Mouse (Mus musculus) Patski (cell line): Measurements from ENCODE around the gene Tgfb3. TPM values are rescaled to one million over a fixed set of nuclear protein-coding genes. Genes with fewer than 3 reads are reported as not detected.

ENCODE experiments used
- ATAC-seq: fragments of 100-300 bp; one replicate; pipeline ENCODE4 v1.8.0; 2021
- CTCF ChIA-PET: fragments of 350-600 bp; sonication (Branson Sonifier 250); formaldehyde crosslinking; loops from one replicate; lab custom pipeline; 2022; ENCODE audit warnings: inconsistent platforms; lab: Charles Lee
- POLR2A ChIA-PET: fragments of 350-600 bp; sonication (Branson Sonifier 250); formaldehyde crosslinking; loops from one replicate; lab custom pipeline; 2022; ENCODE audit warnings: antibody characterized with exemption, inconsistent platforms; lab: Charles Lee
- DNase-seq: peaks from one replicate; pipeline ENCODE4 v3.0.0-alpha.2; 2011; ENCODE audit warnings: low read depth, low spot score
- H3K27me3 ChIP-seq: fragments of 371-371 bp; one replicate; pipeline ENCODE4 v1.5.1; 2021
- CTCF ChIP-seq: fragments of 100-300 bp; IDR thresholded peaks from one replicate; pipeline ENCODE4 v1.5.1; 2021
- in situ Hi-C: fragments of 300-500 bp; cut with MboI; formaldehyde crosslinking; loops from 3 replicates; pipeline ENCODE4 v1.11.1; 2018; ENCODE audit warnings: low pct_unique_long_range_greater_than_20kb, mixed read lengths
- polyA plus RNA-seq: library from polyadenylated mRNA; unstranded; gene quantifications from one replicate; pipeline ENCODE4 v1.2.3, GENCODE M21; 2021

Gene Tgfb3
- polyA plus RNA-seq, result 25.6 TPM

DNA sequence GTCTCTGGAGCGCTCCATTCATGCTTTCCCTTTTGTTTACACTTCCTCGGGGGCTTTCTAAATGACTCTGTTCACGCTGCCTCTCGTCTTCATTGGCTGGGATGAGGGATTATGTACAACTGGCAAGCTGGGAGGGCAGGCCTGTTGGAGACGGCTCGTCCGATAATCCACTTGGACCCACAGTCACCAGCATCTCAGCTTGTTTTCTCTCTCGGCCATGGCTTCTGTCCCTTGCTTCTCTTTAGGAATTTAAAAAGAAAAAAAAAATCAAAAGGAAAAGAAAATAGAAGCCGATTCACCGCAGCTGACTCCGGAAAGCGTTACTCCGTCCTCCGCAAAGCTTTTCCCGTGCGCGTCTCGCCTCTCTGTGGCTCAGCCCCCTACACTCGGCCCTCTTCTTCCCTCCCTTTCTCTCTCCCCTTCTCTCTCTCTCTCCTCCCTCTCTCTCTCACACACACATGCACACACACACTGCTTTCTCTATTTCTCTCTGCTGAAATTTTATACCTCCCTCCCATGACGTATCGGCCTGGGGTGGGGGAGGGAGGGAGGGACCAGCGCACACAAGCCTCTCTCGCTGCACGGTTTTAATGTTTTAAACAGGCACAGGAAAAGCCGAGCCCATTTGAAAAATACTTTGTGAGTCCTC, at the start of gene Tgfb3:
Gene Tgfb3, minus strand, starts transcription at position 489 of the 649 bp plus-strand sequence.
- ChIA-PET CTCF (interaction anchor here (1.0 to 3.8 kb wide), 5 partner anchors 54 to 247 kb away, joined by 3 to 12 read pairs (median 4); no protein-coding TSS in a partner anchor), POLR2A (interaction anchor here (0.6 to 1.2 kb wide), 3 partner anchors 50 to 230 kb away, joined by 3 to 5 read pairs (median 3); no protein-coding TSS in a partner anchor)
- no peak for TF ChIP-seq CTCF
- in situ Hi-C loops, result loop anchor here (5.0 to 25.0 kb wide), 6 partner anchors 51 to 809 kb away; partner anchors contain the start of genes Flvcr2, Irf2bpl and Nek9
- ATAC-seq, result peak; percentile 57
- DNase-seq, result no peak
- no peaks in the 10 kb centered on the region for H3K27me3 ChIP-seq

DNA sequence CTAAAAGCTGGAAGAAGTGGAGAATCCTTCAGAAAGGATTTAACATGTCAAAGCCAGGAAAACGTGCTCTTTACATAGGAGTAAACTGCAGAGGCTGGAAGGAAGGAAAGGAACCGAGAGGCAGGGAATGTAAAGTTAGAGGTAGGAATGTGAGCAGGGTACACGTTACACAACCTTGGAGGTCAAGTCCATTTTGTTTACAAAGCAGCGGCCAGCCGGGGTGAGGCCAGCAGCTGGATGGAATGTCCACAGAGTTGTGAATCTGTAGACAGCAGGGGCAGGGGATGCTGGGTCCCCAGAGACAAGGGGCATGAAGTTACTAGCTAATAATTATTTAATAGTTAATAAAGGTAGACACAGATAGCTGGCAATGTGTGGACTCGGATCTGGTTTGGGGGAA, 49.3 kb upstream of the Tgfb3 start:
- in situ Hi-C loops, result no loop called here
- CTCF ChIA-PET, result interaction anchor here (1.8 kb wide), 1 partner anchor 48 kb away, joined by 3 read pairs; no protein-coding TSS in a partner anchor
- no peak for TF ChIP-seq CTCF
- POLR2A ChIA-PET, result interaction anchor here (1.0 kb wide), 1 partner anchor 50 kb away, joined by 5 read pairs; no protein-coding TSS in a partner anchor
- DNase-seq, result no peak
- peak; percentile 18 for ATAC-seq
- H3K27me3 ChIP-seq, result no peaks in the 10 kb centered on the region

DNA sequence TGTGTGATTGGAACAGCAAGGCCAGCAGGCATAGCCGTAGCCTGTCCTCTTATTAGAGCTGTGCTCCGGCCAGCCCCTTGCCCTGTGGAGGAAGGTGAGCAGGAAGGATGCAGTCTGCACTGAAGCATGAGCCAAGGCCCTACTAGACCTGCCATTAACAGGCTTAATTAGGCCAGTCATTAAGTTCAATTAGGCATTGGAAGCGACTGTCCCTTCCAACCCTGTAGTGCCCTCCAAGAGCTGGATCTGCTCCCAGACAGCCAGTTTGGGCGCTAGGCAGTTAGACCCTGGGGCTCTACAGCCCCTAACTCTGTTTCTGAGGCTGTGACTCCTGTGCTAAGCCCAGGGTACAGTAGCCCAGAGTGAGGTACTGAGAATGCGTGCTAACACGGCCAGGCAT, 45.2 kb upstream of the Tgfb3 start:
- TF ChIP-seq CTCF, result no peak
- POLR2A ChIA-PET, result no interaction called here
- H3K27me3 ChIP-seq, result no peaks in the 10 kb centered on the region
- DNase-seq (no peak), ATAC-seq (no peak)
- in situ Hi-C loops, result no loop called here
- CTCF ChIA-PET, result no interaction called here

DNA sequence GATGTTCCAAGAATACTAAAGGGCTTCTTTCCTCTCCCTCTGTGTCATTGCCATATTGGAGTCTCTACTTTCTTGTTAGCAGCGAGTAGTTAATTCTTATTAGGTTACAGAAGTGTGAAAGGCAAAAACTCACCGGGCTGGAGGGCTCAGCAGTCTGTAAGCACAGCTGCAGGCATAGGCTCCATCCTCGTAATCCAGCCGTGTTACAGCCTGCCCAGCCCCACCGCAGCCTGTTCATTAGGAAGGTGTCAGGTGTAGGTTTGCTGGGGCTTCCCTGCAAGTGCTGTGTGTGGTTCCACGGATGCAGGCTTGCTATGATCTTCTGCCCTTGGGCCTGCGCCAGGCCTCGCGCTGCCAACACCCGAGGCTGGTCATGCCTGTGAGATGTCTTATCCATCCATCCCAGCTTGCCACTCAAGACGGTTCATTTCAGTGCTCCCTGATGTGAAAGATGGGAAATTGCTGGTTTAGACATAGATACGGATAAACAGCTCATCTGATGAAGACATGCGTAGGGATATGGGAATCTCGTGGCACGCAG, 37.5 kb upstream of the Tgfb3 start:
- no peaks in the 10 kb centered on the region for H3K27me3 ChIP-seq
- in situ Hi-C loops, result no loop called here
- ChIA-PET CTCF (no interaction called here), POLR2A (no interaction called here)
- ATAC-seq (no peak), DNase-seq (no peak)
- TF ChIP-seq CTCF, result no peak

DNA sequence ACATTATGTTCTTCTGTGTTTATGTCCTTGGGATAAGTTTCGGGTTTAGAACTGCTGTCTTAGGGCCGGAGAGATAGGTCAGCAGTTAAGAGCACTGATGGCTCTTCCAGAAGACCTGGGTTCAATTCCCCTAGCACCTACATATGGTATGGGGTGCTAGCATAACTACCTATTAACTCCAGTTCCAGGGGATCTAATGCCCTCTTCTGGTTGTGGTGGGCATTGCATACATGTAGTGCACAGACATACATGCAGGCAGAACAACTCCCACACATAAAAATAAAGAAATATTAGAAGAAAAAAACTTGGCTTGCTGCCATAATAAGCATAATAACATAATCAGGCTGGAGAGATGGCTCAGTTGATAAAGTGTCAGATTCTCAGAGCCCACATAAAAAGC, 31.8 kb upstream of the Tgfb3 start:
- ATAC-seq (no peak), DNase-seq (no peak)
- peak; percentile 79 for TF ChIP-seq CTCF
- in situ Hi-C loops, result no loop called here
- no peaks in the 10 kb centered on the region for H3K27me3 ChIP-seq
- POLR2A ChIA-PET, result no interaction called here
- CTCF ChIA-PET, result interaction anchor here (1.6 kb wide), 1 partner anchor 9 kb away, joined by 5 read pairs; no protein-coding TSS in a partner anchor

DNA sequence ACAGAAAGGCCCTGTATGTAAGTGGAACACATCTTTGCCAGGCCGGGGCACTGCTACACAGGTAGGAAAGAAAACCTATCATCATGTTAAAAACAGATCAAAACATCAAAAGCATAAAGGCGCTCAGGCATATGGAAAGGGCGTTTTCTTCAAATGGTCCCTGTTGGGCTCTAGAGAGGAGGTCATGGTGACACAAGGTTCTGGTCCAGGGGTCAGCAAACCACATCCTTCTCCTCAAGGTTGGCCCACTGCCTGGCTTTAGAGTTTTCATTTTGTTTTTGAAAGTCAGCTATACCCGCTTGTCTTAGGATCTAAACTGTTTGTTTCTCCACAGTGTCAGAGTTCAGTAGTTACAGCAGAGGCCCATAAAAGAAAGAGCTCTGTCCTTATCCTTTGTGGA, 30.7 kb upstream of the Tgfb3 start:
- DNase-seq (no peak), ATAC-seq (no peak)
- no peaks in the 10 kb centered on the region for H3K27me3 ChIP-seq
- in situ Hi-C loops, result no loop called here
- TF ChIP-seq CTCF, result no peak
- CTCF ChIA-PET, result interaction anchor here (1.2 to 1.6 kb wide), 4 partner anchors 10 to 244 kb away, joined by 3 to 7 read pairs (median 4); no protein-coding TSS in a partner anchor
- POLR2A ChIA-PET, result no interaction called here

DNA sequence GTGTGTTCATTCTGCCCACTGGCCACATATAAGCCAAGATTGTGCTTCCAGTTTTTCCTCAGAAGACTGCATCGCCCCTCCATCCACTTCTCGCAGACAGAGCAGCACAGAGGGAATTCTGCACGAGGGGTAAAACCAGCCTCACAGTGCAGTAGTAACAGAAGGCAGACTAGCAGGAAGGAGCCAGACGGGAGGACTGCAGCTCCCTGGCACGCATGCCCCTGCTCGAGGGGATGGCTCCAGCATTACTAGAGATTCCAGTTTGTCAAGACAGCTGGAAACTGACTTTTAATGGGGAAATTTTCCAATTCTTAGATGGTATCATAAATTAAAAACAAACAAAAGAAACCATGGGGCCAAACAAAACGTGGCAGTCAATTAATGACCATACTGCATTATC, 28.8 kb upstream of the Tgfb3 start:
- H3K27me3 ChIP-seq, result no peaks in the 10 kb centered on the region
- ATAC-seq, result no peak
- in situ Hi-C loops, result no loop called here
- CTCF ChIA-PET, result interaction anchor here (1.3 kb wide), 1 partner anchor 9 kb away, joined by 3 read pairs; no protein-coding TSS in a partner anchor
- TF ChIP-seq CTCF, result no peak
- DNase-seq, result no peak
- POLR2A ChIA-PET, result no interaction called here

DNA sequence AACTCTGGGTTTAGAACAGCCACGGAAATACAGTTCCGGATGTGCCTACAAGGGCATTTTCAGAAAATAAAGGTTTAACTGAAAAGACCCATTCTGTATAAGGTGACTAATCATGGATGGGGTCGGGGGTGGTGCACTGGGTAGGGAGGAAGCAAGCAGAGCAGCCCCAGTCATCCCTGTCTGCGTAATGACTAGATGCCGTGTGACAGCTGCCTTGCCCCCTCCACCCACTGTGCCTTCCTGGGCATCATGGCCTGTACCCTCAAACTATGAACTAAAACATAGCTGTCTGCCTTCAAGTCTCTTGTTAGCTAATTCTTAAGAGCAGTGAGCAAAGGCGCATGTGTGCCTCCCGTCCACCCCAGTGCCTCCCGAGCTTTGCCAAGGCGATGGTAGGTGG, 27.2 kb upstream of the Tgfb3 start:
- ChIA-PET POLR2A (interaction anchor here (1.0 kb wide), 1 partner anchor 21 kb away, joined by 4 read pairs; no protein-coding TSS in a partner anchor), CTCF (no interaction called here)
- TF ChIP-seq CTCF, result no peak
- DNase-seq (no peak), ATAC-seq (no peak)
- H3K27me3 ChIP-seq, result no peaks in the 10 kb centered on the region
- in situ Hi-C loops, result no loop called here

DNA sequence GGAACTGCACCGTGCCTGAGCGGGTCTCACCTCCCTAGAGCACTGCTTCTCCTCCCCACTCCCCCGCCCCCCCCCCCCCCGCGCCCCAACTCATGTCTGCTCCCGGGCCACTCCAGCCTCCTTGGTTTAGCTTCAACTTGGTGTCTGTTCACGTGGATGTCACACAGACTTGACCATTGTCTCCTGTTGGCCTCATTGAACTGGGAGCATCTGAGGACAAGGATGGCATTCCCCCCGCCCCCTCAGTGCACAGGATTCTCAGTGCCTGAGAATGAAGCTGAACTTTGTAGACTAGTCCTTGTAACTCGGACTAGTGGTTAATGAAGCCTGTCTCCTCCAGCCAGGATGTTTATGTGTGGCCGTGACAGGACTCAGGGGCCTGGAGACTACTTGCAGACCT, 26.7 kb upstream of the Tgfb3 start:
- in situ Hi-C loops, result no loop called here
- DNase-seq, result no peak
- ChIA-PET POLR2A (no interaction called here), CTCF (interaction anchor here (0.7 to 1.1 kb wide), 2 partner anchors 25 to 80 kb away, joined by 3 read pairs; no protein-coding TSS in a partner anchor)
- no peak for ATAC-seq
- H3K27me3 ChIP-seq, result no peaks in the 10 kb centered on the region
- TF ChIP-seq CTCF, result no peak

DNA sequence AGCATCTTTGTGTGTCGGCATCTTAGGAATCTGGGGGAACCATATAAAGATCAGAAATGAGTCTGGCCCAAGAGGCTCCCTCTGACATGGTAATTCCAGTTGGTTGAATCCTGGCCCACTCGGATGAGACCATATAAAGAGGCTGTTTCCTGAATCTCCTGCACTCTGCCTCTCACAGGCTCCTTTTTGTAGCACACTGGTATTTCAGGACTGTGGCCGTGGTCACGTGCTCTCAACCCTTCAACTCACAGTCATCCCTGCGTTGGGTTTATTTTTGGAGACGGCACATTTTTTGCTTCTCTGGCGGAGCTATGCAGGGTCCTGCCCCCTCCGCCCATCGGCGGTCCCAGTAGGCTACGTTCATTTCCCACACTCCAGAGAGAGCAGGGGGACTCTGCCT, 25.5 kb upstream of the Tgfb3 start:
- no peak for DNase-seq
- peak; percentile 74 for ATAC-seq

DNA sequence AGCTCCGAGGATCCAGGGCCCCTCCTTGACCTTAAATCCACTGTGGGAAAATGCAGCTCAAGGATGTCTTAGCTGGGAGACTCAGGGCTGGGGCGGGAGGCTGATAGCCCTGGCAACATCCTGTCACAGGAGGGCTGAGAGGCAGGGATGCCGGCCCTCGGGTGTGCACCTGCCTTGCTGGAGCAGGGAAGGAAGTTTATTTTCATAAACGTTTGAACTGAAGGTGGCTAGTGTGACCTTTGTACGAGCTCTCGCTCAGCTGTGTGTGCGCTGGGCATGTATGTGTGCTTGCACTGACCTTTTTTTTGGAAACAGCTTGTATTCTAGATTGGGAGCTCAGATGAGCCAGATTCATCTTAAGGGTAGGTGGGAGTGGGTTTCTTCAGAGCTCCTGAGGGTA, 25.0 kb upstream of the Tgfb3 start:
- no peaks in the 10 kb centered on the region for H3K27me3 ChIP-seq
- no peak for TF ChIP-seq CTCF
- CTCF ChIA-PET, result interaction anchor here (1.0 to 1.3 kb wide), 2 partner anchors 12 to 17 kb away, joined by 4 read pairs; no protein-coding TSS in a partner anchor
- DNase-seq, result no peak
- in situ Hi-C loops, result no loop called here
- POLR2A ChIA-PET, result interaction anchor here (0.6 kb wide), 1 partner anchor 18 kb away, joined by 3 read pairs; no protein-coding TSS in a partner anchor
- no peak for ATAC-seq

More for the DNA sequence above, 25.5 kb upstream of the Tgfb3 start:
- POLR2A ChIA-PET, result no interaction called here
- in situ Hi-C loops, result no loop called here
- TF ChIP-seq CTCF, result no peak
- H3K27me3 ChIP-seq, result no peaks in the 10 kb centered on the region
- CTCF ChIA-PET, result interaction anchor here (1.0 to 1.3 kb wide), 2 partner anchors 12 to 17 kb away, joined by 4 read pairs; no protein-coding TSS in a partner anchor
